Mouse (Mus musculus): ENCODE measurements around the gene Erc2. TPM values are rescaled to one million over a fixed set of nuclear protein-coding genes. Genes with fewer than 3 reads are reported as not detected.
"Not testable (repeated sequence)": the region's sequence is repeated elsewhere in the genome, so short reads cannot be mapped to it uniquely, and the experiment has no call there.

Gene Erc2
- polyA plus RNA-seq, 1 experiment from 2014 or later = 58.0 TPM

GRCm38 (mm10) chr14:27851231-27851630 is 229.0 kb downstream of the Erc2 start:
- Histone ChIP-seq H3K27me3 (no peaks in the 10 kb centered on the region; the same call in 1 of the 2 replicates), H3K27ac (replicated peaks) (no peak overlapping the region), H3K4me3 (no peak overlapping the region), H3K9ac (no peak overlapping the region), H3K9me3 (no peaks in the 10 kb centered on the region), H3K4me2 (no peak overlapping the region), H3K36me3 (no peaks in the 10 kb centered on the region), H3K4me1 (replicated peaks) (no peaks in the 10 kb centered on the region; the same call in 1 of the 2 replicates)
- WGBS = 88% methylated on average over 2 of the region's 2 CpGs
- no peak for ATAC-seq (ENCODE audit: low read depth)

GRCm38 (mm10) chr14:27852606-27853005 is 230.4 kb downstream of the Erc2 start:
- H3K4me2 ChIP-seq = no peak overlapping the region
- no peaks in the 10 kb centered on the region; the same call in 1 of the 2 replicates for H3K27me3 ChIP-seq
- H3K36me3 ChIP-seq = no peaks in the 10 kb centered on the region
- H3K4me3 ChIP-seq = no peak overlapping the region
- no peaks in the 10 kb centered on the region for H3K9me3 ChIP-seq
- no peaks in the 10 kb centered on the region; the same call in 1 of the 2 replicates for H3K4me1 ChIP-seq (replicated peaks)
- H3K27ac ChIP-seq (replicated peaks) = no peak overlapping the region
- H3K9ac ChIP-seq = no peak overlapping the region
- WGBS = 85% methylated on average over 6 of the region's 6 CpGs
- no peak for ATAC-seq (ENCODE audit: low read depth)

- Histone ChIP-seq H3K4me3 (no peak overlapping the region), H3K9me3 (no peaks in the 10 kb centered on the region), H3K4me2 (no peak overlapping the region), H3K4me1 (replicated peaks) (no peaks in the 10 kb centered on the region; the same call in 1 of the 2 replicates), H3K27ac (replicated peaks) (no peak overlapping the region), H3K27me3 (no peaks in the 10 kb centered on the region), H3K9ac (no peak overlapping the region), H3K36me3 (no peaks in the 10 kb centered on the region)
- WGBS = 93% methylated on average over 6 of the region's 6 CpGs
- ATAC-seq (ENCODE audit: low read depth) = no peak
These were observed 238.3 kb downstream of the Erc2 start for GRCm38 (mm10) chr14:27860371-27861046.

- Histone ChIP-seq H3K4me3 (no peak overlapping the region), H3K4me2 (no peak overlapping the region), H3K4me1 (replicated peaks) (no peaks in the 10 kb centered on the region), H3K27ac (replicated peaks) (no peak overlapping the region), H3K9me3 (no peaks in the 10 kb centered on the region), H3K36me3 (no peaks in the 10 kb centered on the region), H3K9ac (no peak overlapping the region), H3K27me3 (no peaks in the 10 kb centered on the region)
- ATAC-seq (ENCODE audit: low read depth) = no peak
These were observed 240.1 kb downstream of the Erc2 start for GRCm38 (mm10) chr14:27862299-27862698.

GRCm38 (mm10) chr14:27867386-27867785 is 245.2 kb downstream of the Erc2 start:
- Histone ChIP-seq H3K9me3 (no peaks in the 10 kb centered on the region), H3K36me3 (no peaks in the 10 kb centered on the region), H3K4me2 (no peak overlapping the region), H3K27me3 (no peaks in the 10 kb centered on the region), H3K27ac (replicated peaks) (no peak overlapping the region), H3K9ac (no peak overlapping the region), H3K4me3 (no peak overlapping the region), H3K4me1 (replicated peaks) (no peaks in the 10 kb centered on the region)
- no peak for ATAC-seq (ENCODE audit: low read depth)

- no peak overlapping the region for H3K4me2 ChIP-seq
- H3K9me3 ChIP-seq = no peaks in the 10 kb centered on the region
- H3K36me3 ChIP-seq = no peaks in the 10 kb centered on the region
- peaks cover 18% of the 10 kb centered on the region for H3K4me1 ChIP-seq (replicated peaks)
- no peak overlapping the region for H3K4me3 ChIP-seq
- 98% methylated on average over 1 of the region's 1 CpGs for WGBS
- no peak overlapping the region for H3K27ac ChIP-seq (replicated peaks)
- no peak for ATAC-seq (ENCODE audit: low read depth)
- no peak overlapping the region for H3K9ac ChIP-seq
- no peaks in the 10 kb centered on the region for H3K27me3 ChIP-seq
These were observed 251.4 kb downstream of the Erc2 start for GRCm38 (mm10) chr14:27873619-27874018.

- H3K9me3 ChIP-seq = no peaks in the 10 kb centered on the region
- ATAC-seq (ENCODE audit: low read depth) = no peak
- 54% methylated on average over 13 of the region's 13 CpGs for WGBS
- no peak overlapping the region for H3K27ac ChIP-seq (replicated peaks)
- H3K4me3 ChIP-seq = no peak overlapping the region
- H3K4me1 ChIP-seq (replicated peaks) = peaks cover 18% of the 10 kb centered on the region
- H3K4me2 ChIP-seq = peak overlapping the region; percentile 31
- H3K27me3 ChIP-seq = no peaks in the 10 kb centered on the region
- H3K9ac ChIP-seq = no peak overlapping the region
- H3K36me3 ChIP-seq = no peaks in the 10 kb centered on the region
These were observed 253.8 kb downstream of the Erc2 start for GRCm38 (mm10) chr14:27875991-27876411.

GRCm38 (mm10) chr14:27881972-27882371 is 259.7 kb downstream of the Erc2 start:
- H3K4me2 ChIP-seq = no peak overlapping the region
- no peaks in the 10 kb centered on the region for H3K36me3 ChIP-seq
- H3K9ac ChIP-seq = no peak overlapping the region
- no peak overlapping the region for H3K27ac ChIP-seq (replicated peaks)
- no peak for ATAC-seq (ENCODE audit: low read depth)
- H3K9me3 ChIP-seq = no peaks in the 10 kb centered on the region
- no peak overlapping the region for H3K4me3 ChIP-seq
- no peaks in the 10 kb centered on the region for H3K27me3 ChIP-seq
- H3K4me1 ChIP-seq (replicated peaks) = peaks cover 1% of the 10 kb centered on the region; the same call in 1 of the 2 replicates
- WGBS = 76% methylated on average over 5 of the region's 5 CpGs

- 87% methylated on average over 5 of the region's 5 CpGs for WGBS
- not testable (repeated sequence) for H3K36me3 ChIP-seq; ATAC-seq (ENCODE audit: low read depth); H3K4me3 ChIP-seq; H3K9ac ChIP-seq; H3K27me3 ChIP-seq; H3K9me3 ChIP-seq; H3K4me1 ChIP-seq (replicated peaks); H3K27ac ChIP-seq (replicated peaks); H3K4me2 ChIP-seq
These were observed 264.1 kb downstream of the Erc2 start for GRCm38 (mm10) chr14:27886337-27886736.

GRCm38 (mm10) chr14:27887488-27887887 is 265.3 kb downstream of the Erc2 start:
- Histone ChIP-seq H3K36me3 (no peaks in the 10 kb centered on the region), H3K4me2 (no peak overlapping the region), H3K9me3 (no peaks in the 10 kb centered on the region), H3K27me3 (no peaks in the 10 kb centered on the region), H3K9ac (no peak overlapping the region), H3K4me3 (no peak overlapping the region), H3K4me1 (replicated peaks) (no peaks in the 10 kb centered on the region), H3K27ac (replicated peaks) (no peak overlapping the region)
- ATAC-seq (ENCODE audit: low read depth) = no peak
- 82% methylated on average over 5 of the region's 5 CpGs for WGBS

- ATAC-seq (ENCODE audit: low read depth) = no peak
- Histone ChIP-seq H3K9me3 (no peaks in the 10 kb centered on the region), H3K36me3 (no peaks in the 10 kb centered on the region), H3K27me3 (no peaks in the 10 kb centered on the region), H3K4me1 (replicated peaks) (no peaks in the 10 kb centered on the region), H3K27ac (replicated peaks) (no peak overlapping the region), H3K9ac (no peak overlapping the region), H3K4me2 (no peak overlapping the region), H3K4me3 (no peak overlapping the region)
- WGBS = 83% methylated on average over 2 of the region's 2 CpGs
These were observed 267.4 kb downstream of the Erc2 start for GRCm38 (mm10) chr14:27889650-27890049.

GRCm38 (mm10) chr14:27892416-27892815 is 270.2 kb downstream of the Erc2 start:
- Histone ChIP-seq H3K36me3 (no peaks in the 10 kb centered on the region), H3K9me3 (no peaks in the 10 kb centered on the region), H3K4me1 (replicated peaks) (no peaks in the 10 kb centered on the region), H3K9ac (no peak overlapping the region), H3K27ac (replicated peaks) (no peak overlapping the region), H3K4me2 (no peak overlapping the region), H3K27me3 (no peaks in the 10 kb centered on the region), H3K4me3 (no peak overlapping the region)
- WGBS = 96% methylated on average over 2 of the region's 2 CpGs
- ATAC-seq (ENCODE audit: low read depth) = no peak

- WGBS = 74% methylated on average over 5 of the region's 5 CpGs
- Histone ChIP-seq H3K4me3 (no peak overlapping the region), H3K27ac (replicated peaks) (no peak overlapping the region), H3K27me3 (no peaks in the 10 kb centered on the region), H3K9ac (no peak overlapping the region), H3K9me3 (no peaks in the 10 kb centered on the region), H3K4me1 (replicated peaks) (0 out of 2 replicates have a peak, but pooled peaks cover 4% of the 10 kb centered on the region), H3K4me2 (no peak overlapping the region), H3K36me3 (no peaks in the 10 kb centered on the region)
- ATAC-seq (ENCODE audit: low read depth) = no peak
These were observed 279.5 kb downstream of the Erc2 start for GRCm38 (mm10) chr14:27901772-27902171.

Data from neural tube, embryonic 13.5 days (tissue).